Mouse (Mus musculus) urinary bladder, adult 18-20 months (tissue): ENCODE results near the gene Mrnip.

ENCODE experiments used
- DNase-seq, 2 experiments: peaks; one replicate each; pipeline ENCODE4 v3.0.0; 2022; ENCODE audit warnings: low spot score in 2 of 2, mixed read lengths in 2 of 2

Gene Mrnip

DNA sequence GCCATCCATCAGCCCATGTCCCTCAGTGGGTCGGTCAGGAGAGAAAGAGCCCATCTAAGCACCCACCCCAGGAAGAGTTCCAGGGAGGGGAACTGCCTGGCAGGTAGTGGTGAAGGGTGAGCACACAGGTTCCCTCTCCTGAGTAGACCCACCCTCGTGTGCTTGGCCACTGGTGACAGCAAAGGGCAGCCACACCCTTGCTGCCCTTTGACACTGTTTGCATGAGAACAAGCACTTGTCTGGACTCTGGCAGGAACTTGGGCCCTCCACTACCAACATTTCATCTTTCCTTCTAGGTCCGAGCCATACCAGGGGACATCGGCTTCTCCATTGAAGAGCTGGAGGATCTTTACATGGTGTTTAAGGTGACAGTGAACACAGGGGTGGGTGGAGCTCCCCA is 14.9 kb upstream of the Mrnip start:
- no peak for DNase-seq

DNA sequence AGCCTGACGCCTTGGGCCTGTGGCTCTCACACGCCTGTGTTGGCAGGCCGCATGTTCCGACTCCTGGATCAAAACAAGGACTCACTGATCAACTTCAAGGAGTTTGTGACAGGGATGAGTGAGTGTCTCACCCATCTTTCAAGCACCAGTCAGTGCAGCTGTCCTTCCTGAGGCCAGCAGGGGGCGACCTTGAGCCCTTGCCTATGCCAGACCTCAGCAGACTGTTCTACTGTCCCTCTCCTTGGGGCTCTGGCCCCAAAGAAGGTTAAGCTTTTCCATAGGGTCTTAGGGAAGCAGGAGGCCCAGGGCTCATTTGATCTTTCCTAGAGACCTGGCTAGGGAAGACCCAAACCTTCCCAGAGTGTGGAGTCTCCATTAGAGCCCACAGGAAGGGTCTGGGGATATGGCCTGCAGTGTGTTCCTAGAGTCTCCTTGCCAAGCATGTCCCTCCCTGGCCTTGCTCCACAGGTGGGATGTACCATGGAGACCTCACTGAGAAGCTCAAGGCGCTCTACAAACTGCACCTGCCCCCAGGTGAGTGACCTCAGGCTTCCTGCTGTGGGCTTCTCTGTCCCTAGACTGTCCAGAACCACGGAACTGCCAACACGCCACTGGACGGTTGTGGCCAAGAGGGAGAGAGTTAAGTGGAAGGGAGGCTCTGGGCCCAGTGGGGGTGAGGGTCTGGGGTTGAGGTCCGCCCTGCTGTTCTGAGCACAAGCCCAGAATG is 12.5 kb upstream of the Mrnip start:
- DNase-seq, result peak in 1 of 2 experiments; percentile 46

DNA sequence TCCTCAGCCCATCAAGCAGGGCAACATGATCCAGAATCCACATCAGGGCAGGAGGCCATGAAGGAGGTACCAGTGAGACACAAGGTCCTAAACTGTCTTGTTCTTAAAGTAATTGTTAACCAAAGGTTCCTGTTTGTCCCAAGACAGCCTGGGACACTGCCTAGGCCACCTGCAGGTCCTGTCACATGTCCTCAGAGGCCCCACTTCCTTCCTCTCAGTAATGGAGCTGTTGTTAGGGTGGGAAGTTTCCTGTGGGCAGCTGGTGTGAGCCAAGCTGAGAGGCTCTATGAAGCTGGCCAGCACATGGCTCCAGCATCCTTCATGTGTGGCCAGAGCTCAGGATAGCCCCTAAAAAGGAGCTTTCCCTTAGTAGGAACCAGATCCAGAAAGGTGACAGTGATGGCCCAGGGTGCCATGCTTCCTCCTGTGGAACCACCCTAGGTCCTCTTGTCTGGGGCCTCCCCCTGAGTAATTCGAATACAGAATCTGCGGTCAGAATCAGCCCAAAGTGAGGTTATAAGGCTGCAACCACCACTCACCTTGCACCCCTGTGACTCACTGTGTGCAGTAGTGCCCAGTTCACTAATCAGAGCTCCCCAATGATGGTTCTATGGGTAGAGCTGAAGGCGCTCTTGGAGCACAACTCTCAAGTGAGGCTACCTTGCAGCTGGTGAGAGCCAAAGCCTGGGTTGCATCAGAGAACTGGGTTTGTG is 11.8 kb upstream of the Mrnip start:
- no peak for DNase-seq

DNA sequence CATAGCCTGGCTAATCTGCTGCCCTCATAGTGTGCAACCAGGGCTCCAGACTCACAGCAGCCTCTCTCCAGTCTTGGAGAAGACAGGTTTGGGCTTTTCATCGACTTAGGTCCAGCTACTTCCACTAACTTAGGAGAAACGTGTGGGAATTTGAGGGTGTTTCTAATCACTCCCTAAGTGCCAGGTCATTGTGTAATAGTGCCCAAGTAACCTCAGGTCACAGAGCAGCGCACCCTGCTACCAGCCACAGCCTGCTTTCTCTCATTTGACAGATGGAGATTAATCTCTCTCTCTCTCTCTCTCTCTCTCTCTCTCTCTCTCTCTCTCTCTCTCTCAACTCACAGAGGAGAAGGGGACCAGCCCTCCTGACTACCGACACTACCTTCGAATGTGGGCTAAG is 5.9 kb upstream of the Mrnip start:
- DNase-seq, result no peak

DNA sequence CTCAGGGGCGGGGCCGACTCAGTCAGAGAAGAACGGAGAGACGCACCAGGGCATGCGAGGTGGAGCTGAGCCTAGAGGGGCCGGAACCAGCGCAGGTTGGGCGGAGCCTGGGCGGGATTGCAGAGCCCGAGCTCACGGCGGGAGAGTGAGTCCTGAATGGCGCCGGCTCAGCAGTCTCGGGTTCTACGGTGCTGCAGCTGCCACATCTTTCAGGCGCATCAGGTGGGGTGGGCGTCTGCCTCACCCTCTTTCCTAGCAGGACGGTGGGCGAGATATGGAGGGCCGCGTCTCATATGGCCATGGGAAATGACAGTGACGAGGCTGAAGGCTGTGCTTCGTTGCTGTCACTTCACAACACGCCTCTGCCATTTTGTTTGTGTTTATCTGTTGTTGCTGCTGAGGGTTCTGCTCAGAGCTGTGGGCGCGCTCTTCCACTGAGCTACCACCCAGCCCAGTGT is 515 bp downstream of the Mrnip start:
- peak; percentile 95 to 96 for DNase-seq

DNA sequence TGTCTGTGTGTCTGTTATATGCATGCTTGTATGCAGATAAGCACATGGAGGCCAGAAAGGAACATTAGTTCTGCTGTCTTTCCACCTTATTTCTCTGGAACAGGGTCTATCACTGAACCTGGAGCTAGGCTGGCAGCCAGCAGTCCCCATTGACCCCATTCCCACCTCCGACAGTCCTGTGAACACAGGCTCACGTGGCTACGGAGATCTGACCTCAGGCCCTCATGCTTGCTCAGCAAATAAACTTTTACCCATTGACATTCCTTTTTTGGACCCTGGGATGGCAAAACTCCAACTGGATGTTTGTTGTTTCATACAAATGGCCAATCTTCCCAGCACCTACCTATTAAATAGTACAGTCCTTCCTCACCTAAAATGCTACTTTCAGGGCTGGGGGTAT is 2.1 kb downstream of the Mrnip start:
- DNase-seq, result no peak

DNA sequence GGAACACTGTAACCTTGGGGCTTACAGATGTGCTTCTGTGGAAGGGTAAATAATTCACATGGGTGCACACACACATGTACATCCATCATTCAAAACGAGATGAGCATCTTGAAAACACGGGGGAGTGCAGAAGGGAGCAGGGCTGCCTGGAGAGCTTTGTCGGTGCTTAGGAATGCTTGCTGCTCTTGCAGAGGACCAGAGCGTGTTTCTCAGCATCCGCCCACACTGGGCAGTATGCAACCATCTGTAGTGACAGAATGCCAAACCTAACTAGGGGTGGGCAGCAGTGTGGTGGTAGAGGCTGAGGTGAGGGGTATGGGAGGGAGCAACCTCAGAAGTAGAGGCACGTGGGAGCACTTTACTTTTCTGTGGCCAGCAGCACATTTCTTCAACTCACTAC is 2.9 kb downstream of the Mrnip start:
- DNase-seq, result no peak

DNA sequence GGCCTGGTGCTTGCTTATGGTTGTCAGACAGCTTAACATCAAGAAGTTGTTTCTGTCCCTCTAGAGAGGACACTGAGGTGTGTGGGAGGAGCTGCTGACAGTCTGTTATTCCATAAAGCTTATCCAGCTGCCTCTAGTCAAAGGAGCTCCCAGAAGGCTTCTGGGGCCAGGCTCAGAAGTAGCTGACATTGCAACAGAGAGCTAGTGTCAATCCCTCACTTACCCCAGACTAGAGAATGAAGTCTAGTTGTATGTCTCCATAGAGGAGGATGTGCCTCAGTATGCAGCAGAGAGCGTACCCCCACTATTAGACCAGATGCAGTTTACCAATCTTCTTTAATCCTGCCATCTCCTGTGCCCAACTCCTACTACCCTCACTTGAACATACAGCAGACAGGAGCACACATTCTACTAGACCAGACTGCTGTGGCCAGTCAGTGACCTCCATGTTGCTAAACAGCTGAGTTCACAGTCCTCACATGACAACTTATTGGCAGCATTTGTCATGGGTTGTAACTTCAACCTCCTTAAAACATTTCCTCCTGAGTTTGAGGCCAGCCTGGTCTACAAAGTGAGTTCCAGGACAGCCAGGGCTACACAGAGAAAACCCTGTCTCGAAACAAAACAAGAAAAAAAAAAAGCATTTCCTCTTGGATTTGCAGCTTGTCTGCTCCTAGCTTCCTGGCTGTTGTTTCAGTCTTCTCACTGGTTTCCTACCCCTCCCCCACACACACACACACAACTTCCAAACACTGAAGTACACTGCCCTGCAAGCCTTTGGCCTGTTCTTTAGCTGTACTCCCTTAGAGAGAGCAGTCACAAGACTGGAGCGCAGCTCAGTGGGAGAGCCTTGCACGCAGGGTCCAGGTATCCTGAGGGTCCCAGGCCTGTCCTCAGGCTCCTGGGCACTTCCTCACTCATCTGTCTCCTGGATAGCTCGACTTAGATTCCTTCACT is 4.6 kb downstream of the Mrnip start:
- DNase-seq, result no peak

DNA sequence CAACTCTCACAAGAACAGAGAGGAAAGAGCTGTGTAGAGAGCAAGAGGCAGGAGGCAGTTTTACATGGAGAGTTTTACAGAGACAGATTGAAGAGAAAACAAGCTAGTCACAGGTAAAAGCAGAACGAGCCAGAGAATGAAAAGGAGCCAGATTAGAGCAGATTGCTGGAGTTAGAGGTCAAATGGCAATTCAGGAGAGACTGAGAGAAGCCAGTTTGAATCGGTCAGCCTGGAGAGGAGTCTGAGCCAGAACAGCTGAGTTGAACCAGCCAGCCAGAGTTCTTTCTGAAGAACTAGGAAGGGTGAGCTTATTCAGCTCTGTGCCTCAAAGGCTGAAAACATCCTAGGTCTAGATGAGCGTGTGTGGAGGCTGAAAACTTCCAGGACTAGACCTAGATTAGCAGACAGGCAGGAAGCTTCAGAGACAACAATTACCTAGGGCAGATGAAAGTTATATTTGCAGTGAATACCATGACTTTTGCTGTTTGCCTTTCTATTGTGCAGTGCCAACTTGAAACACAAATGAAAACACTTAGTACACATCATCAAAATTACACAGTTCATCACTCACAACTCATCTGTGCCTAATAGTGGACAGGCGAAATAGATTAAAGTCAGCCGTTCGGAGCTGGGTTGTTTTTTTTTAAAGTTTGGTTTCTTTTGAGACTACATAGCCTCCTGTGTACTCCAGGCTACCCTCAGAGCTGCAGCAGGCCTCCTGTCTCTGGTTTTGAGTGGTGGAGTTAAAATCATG is 6.4 kb downstream of the Mrnip start:
- no peak for DNase-seq

DNA sequence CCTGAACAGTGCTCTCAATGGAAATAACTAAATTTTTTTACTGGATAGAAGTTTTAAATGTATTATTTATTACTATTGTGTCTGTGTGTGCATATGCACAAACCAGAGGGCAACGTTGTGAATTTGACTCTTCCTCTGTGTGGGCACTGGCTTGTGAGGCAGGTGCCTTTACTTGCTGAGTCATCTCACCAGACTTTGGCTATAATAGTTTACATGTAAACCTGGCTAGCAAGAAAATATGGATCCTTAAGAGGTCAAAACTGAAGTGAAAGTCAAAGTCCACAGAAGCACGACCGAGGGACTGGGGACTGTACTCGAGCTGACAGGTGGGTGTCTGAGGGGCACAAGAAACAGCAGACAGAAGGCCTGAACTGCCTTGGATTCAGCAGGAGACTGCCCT is 8.5 kb downstream of the Mrnip start:
- DNase-seq, result no peak

DNA sequence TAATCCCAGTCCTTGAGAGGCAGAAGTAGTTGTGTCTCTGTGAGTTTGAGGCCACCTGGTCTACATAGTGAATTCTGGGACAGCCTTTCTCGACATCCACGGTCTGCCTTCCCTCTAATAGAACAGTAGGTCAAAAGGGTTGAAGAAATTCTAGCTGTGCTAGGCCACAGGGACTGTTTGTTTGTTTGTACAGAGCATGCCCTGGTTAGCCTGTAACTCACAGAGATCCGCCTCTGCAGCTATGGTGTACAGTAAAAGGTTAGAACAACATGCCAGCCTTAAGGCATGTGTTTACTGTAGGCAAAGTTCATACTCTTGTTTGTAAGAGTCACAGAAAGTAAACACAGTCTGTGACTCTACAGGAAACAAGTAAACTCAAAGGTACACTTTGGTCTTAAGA is 10.5 kb downstream of the Mrnip start:
- DNase-seq, result no peak

DNA sequence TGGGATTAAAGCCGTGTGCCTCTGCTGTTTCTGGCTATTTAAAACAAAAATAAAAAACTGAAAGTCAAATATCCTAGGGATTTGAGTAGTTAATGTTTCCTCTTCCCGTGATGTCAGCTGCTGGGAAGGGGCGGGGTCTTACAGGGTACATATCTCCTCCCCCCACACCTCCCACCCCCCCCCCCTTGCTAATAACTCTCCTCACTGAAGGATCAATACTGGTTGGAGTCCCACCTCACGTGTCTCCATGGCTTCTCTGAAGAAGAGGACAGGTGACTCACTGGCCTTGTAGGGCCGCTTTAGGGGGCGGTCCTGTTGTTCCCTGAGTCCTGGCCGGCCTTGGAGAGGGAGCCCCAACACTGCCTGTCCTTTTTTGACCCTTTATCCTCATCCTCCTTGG is 14.4 kb downstream of the Mrnip start:
- DNase-seq, result no peak

DNA sequence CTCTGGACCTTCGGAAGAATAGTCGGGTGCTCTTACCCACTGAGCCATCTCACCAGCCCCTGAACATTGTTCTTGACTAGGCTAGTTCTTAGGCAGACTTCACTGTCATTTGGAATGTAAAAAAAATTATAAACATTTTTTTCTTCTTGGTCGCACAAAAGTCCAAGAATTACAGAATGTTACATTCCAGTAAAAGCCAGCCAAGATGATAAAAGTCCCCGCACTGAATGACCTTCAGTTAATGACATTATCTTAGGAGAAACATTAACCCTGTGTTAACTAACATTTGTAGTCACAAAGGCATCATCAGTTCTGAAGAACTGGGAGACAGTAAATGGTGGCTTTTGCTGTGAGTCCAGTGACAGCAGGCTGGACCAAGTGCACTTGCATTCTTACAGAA is 16.1 kb downstream of the Mrnip start:
- no peak for DNase-seq

DNA sequence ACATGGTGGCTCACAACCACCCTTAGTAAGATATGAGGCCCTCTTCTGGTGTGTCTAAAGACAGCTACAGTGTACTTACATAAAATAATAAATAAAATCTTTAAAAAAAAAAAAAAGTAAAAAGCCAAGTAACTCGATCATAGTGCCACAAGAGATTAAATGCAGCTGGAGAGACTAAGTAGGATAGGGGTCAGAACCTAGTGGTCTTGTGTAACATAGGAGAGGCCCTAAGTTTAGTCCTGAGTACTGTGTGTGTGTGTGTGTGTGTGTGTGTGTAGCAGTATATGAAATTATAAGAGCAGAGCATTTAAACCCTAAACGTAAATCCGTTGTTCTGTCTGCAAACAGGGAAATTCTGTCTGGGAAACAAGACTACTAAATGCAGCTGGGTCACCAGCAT is 18.0 kb downstream of the Mrnip start:
- DNase-seq, result no peak

DNA sequence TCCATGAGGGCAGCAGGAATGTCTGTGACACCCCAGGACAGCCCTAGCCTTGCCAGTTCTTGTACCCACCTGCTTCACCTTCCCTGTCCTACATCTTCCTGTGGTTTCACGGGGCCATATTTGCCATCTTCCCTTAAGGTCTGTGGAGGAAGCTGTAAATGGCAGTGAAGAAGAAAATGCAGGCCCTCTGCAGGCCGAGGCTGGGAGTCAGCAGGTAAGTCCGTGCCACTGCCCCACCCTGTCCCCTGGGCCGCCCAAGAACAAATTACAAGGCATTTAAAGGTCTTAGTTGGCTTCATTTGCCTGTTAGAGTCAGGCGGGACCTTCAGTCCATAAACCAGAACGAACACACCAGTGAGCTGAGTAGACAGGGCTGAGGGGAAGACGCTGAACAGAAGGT is 19.8 kb downstream of the Mrnip start:
- DNase-seq, result no peak

DNA sequence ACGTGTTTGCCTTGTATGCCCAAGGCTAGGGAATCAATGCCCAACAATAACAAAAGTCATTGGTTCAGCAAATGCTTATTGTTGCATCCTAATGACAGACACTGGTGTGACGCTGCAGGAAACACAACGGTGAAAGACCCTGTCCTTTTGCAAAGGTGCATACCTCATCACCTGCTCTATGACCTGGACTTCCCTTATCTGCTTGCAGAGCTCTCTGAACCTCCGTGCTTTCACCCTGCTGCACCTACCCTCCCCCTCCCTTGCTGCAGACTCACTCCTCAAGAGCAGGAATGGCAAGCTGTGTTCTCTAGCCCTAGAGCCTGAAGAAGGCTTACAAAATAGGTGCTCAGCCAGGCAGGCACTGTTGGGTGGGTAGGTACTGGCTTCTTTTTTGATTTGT is 20.5 kb downstream of the Mrnip start:
- no peak for DNase-seq

DNA sequence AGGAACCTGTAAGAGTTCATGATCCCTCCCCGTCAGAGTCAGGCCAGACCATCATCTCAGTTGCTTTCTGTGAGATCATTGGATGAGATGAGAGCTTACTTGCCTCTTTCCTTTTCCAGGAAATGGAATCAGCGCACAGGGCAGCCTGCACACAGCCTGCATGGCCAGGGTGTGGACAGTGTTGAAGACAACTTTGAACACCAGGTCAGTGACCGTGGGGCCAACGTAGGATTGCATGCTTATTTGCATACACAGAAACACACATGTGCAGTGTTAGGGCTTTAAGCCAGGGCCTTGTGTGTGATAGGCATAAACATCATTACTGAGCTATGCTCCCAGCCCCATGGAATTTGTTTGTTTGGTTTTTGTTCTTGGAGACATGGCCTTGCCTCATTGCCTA is 23.3 kb downstream of the Mrnip start:
- no peak for DNase-seq

DNA sequence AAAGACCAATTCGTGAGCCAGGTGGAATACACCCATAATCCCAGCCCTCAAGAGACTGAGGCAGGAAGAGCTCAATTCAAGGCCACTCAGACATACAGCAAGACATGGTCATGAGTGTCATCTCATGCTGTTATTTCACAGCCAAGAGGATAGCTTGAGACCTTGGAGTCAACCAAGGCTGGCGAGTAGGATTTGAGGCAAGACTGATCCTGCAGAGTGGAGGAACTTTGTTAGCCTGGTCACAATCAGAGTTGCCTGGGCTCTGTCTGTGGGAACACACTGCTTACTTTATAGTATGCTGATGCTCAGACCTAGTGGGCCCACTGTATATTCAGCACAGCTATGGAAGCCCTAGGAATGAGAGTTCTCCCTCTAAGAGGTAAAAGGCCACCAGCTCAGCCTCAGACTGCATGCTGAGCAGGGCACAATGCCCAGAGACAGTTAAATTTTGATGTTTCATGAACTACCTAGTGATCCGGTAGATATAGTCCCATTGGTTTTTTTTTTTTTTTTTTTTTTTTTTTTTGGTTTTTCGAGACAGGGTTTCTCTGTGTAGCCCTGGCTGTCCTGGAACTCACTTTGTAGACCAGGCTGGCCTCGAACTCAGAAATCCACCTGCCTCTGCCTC is 24.1 kb downstream of the Mrnip start:
- DNase-seq, result no peak

DNA sequence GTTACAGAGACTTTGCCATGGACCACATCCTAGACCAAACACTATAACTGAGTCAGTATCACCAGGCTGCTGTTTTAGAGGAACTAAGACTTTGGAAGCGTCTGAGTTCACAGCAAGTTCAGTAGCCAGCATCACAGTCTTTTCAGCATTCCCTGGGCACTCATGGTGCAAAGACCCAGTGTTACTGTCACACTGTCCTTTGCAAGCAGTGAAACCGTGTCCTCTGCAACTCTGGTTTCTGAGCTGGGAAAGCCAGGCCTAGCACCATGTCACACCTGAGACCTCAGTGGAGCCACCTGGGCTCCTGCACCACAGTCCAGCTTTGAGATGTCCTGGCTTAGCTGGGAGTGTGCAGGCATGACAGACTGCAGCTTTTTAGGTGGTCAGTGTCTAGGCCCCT is 24.7 kb downstream of the Mrnip start:
- no peak for DNase-seq

DNA sequence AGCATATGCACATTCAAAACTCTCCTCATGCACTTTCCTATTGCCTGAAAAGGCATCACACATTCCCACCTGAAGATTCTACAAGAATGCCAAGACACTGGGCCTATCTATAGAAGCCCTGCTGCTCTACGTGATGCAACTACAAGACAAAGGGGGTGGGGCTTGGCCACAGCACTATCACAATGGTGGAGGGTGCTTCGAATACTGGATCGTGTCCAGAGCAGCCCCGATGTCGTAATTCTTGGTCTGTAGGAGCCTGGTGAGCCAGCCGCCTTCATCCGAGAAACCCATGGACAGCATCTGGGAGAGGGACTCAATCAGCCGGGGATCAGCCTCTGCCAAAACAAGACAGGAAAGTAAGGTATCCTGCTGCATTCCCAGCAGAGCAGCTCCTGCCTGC is 26.4 kb downstream of the Mrnip start:
- DNase-seq, result no peak

DNA sequence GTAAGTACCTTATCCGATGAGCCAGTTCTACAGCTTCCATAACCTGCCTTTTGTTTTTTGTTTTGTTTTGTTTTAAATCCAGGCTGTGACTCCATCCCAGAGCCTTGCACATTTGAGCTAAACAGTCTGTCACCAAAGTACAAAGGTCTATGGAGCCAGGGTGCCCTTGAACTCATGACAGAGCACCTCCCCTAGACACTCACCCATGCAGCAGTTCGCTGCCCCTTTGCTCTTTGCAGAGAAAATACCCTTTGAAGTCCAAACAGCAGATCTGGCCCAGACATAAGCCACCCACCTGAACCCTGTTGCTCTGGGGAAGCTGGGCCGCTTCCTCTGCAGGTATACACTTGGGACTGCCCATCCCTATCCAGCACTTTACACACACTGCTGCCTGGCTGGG is 27.3 kb downstream of the Mrnip start:
- no peak for DNase-seq
